Mouse (Mus musculus): ENCODE data around the gene Psme2b. TPM values are rescaled to one million over a fixed set of nuclear protein-coding genes. Genes with fewer than 3 reads are reported as not detected.
A peak's percentile ranks its signal among the peaks of the same experiment; 100 is the strongest.
"Not testable (repeated sequence)": the region's sequence is repeated elsewhere in the genome, so short reads cannot be mapped to it uniquely, and the experiment has no call there.

The Psme2b gene
- polyA plus RNA-seq (2017; shearing (Covaris generic)): 100 to 1,000 TPM; 181 to 259 (median 225) TPM

DNA sequence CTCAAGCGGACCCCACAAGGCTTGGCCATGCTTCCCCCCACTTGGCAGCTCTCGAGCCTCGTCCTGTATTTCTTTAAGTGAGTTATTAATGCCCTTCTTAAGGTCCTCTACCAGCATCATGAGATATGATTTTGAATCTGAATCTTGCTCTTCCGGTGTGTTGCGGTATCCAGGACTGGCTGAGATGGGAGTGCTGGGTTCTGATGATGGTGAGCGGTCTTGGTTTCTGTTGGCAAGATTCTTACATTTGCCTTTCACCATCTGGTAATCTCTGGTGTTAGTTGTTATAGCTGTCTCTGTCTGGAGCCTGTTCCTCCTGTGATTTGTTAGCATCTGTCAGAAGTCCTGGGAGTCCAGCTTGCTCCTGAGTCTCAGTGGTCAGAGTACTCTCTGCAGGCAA, at the start of gene Psme2b:
Gene Psme2b, minus strand, starts transcription at position 101 of the 400 bp plus-strand sequence.
- ATAC-seq: not testable (repeated sequence)

DNA sequence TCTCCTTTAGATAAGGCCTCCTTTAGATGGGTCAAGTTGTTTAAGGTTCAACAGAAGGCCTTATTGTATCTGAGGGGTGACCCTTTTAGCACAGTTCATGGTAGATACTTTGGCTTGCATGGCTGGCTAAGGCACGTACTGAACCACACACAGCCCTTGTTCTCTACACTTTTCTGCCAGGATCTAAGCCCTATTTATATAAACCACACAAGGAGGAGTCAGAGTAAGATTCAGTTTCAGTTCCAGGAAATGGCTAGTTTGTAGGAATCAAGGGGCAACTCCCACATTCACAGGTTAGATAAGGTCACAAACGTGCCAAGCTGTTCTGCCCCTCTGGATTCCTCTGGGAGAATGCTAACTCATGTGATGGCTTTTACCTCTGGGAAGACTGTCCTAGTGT, 48.0 kb upstream of the Psme2b start, which contains the start of gene Tgtp1:
Gene Tgtp1, minus strand, starts transcription at position 155 of the 400 bp plus-strand sequence.
- peak; percentile 55 for ATAC-seq

DNA sequence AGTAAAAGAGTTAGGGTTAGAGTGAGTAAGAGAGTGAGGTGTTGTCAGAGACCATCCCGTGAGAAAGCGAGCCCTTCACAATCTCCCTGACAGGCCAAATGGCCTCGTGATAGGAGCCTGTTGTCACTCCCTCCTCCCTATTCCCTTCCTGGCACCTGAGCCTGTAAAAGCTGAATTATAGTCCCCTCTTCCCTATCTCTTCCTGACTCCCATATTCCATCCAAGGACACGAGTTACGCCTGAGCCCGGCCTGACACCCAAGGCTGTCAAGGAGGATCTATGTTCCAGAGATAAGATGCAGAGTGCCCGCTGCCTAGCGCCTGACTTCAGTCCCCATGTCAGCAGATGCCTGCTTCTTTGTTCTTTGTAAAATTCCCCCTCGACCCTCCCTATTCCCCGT, 47.3 kb upstream of the Psme2b start:
- not testable (repeated sequence) for ATAC-seq

DNA sequence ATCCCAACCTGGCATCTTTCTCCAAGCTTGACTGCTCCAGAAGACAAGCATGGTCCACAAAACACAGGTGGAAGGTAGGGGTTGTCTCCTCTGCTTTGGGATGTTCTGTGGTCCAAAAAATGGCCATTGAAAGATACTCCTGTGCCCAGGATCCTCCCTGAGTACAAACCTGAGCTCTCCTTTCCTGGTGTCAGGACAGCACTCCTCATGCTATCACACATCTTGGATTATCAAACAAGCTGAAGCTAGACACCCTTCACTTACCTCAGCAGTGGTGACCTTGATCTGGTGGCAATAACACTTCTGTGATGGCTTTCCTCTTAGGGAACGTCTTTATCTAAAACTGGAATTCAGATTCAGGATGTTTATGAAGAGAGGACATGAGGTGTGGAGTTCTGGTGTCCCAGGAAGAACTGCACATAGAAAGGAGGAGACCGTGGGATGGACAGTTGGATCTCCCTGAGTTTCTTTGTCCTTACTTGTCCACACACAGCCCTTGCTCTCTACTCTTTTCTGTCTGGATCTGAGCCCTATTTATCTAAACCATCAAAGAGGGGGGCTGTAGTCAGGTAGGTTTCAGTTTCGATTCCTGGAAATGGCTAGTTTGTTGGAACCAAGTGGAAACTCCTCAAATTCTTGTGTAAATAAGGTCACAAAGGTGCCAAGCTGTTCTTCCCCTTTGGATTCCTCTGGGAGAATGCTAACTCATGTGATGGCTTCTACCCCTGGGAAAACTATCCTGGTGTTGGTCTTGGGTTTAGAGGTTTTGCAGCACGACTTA, 45.9 kb upstream of the Psme2b start, which contains the start of gene Gm12185:
Gene Gm12185, minus strand, starts transcription at position 487 of the 781 bp plus-strand sequence.
- not testable (repeated sequence) for ATAC-seq

DNA sequence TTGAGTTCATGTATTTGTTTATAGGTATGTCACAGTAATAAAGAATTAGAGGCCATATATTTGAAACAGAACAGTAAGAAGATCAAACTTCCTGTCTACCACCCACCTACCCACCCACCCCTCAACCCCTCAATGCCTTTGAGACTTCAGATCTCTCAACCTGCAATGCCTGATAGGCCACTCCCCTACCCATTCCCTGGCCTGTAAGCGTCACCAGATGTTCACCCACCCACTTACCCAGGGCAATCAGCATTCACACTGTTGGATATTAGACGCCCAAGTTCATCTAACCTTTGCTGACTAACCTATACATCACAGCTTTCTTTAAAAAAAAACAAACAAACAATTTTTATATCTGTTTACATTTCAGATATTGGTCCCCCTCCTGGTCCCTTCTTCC, 44.0 kb upstream of the Psme2b start:
- ATAC-seq: peak; percentile 60

DNA sequence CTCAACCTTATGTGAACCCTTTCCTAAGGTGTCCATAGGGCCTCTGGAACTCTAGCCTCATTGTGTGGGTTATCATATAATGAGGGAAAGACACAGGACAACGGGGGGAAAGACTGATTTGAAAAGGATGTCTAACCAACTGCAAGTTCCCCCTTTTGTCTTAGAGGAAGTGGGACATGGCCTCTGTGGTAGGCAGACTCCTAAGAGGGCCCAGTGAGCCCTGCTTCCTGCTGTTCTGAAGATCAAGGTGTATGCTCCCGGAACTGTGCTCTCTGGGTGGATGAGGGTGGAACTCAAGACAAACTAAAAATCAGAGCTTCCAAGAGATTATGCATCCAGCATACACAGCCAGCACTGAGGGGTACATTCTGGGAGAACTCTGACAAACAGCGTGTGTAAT, 42.2 kb upstream of the Psme2b start:
- peak; percentile 45 for ATAC-seq

DNA sequence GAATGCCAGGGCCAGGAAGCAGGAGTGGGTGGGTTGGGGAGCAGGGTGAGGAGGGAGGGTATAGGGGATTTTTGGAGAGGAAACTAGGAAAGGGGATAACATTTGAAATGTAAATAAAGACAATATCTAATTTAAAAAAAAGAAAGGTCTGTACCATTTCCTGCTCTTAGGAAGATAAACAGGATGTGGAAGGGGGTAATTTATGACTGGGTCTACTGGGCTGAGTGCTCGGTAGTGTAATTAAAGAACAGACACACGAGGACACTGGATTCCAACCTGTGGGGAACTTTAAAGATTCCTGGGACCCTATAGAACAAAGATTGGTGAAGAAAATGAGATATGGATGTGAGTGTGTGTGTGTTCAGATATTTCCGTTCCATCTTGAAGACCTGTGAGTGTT, 36.9 kb upstream of the Psme2b start:
- peak; percentile 55 for ATAC-seq

DNA sequence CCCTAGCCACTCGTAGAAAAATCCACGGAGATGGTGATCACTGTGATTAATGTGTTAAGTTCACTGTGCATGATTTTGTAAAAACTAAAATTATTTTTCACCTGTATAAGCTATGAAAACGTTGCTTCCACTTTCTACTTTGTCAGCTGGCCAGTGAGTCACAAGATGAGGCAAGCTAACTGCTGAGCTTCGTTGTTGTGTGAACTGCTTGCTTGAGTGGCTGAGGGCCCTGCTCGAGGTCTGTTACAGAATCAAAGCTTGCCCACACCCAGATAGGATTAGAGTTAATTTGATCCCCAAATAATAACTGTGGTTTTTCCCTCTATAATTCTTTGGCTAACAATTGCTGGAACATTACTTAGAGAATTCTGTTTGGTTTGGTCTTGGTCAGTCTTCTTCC, 34.1 kb upstream of the Psme2b start:
- peak; percentile 17 for ATAC-seq

DNA sequence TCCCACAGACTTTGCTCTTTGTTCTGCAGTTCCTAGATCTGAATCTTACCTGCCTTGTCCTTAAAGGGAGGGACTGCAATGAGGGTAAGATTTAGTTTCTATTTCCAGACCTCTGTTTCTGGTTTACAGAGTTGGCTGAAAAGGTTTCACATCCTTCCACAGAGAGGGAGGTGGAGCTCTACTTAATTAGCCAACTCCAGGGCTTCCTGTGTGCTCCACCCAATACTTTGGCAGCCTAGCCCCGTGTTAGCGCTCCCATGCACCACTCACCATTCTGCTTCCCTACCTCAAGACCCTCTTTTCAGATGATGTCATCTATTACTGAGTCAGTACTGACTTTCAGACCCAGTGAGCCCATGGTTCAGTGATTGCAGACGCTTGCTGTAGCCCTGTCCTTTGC, 33.3 kb upstream of the Psme2b start, which contains the start of gene 9930111J21Rik1:
Gene 9930111J21Rik1, minus strand, starts transcription at position 148 of the 400 bp plus-strand sequence.
- peak; percentile 78 for ATAC-seq

DNA sequence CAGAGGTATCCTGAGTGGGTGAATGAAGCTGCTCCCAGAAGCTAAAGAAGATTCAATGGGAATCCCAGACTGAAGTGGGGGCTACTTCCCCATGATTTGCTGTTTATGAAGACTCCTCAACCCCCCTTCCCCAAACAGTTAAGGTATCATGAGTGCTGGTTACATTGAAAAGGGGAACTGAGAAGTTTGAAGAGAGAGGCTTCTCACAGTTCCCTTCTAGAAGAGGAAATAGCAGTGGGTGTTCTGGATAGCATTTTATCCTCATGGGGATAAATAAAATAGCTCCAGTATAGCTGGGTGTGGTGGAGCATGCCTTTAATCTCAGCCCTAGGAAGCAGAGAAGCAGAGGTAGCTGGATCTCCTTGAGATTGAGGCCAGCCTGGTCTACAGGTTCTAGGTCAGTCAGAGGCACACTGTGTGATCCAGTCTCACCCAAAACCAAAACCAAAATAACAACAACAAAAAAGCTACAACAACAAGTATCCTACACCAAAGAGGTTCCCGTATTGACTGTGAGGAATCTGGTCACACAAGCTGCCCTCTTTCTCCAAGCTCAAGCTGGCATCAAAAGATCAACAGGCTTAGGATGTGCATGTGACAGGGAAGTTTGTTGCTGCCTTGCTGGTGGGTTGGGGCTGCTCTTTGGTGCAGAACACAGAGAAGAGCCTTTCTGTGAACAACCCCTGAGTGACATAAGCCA, 32.4 kb upstream of the Psme2b start, which contains the start of gene Olfr56:
Gene Olfr56, plus strand, starts transcription at position 650 of the 700 bp plus-strand sequence.
- ATAC-seq: not testable (repeated sequence)

DNA sequence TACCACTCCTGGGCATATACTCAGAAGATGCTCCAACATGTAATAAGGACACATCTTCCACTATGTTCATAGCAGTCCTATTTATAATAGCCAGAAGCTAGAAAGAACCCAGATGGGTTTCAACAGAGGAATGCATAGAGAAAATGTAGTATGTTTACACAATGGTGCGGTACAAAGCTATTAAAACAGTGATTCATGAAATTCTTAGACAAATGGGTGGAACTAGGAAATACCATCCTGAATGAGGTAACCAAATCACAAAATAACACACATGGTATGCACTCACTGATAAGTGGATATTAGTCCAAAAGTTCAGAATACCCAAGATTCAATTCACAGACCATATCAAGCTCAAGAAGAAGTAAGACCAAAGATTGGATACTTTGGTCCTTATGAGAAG, 28.7 kb upstream of the Psme2b start:
- not testable (repeated sequence) for ATAC-seq

DNA sequence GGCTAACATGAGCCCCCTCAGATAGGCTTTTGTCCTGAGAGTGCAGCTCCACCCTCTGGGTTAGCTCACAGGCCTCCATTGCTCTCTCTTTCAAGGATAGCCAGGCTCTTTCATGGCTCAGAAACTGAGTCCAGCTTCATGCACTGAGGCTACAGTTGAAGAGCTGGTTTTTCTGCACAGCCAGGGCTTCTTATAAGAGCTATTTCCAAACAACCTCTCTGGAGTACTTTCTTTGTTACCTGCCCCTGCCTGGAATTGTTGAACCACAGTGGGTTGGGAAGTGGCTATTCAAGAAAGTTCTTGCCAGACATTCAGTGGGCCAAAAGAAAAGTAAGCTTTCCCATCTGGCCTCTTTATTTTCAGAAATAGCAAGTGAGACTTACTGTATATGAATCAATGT, 6.7 kb downstream of the Psme2b start:
- ATAC-seq: not testable (repeated sequence)

DNA sequence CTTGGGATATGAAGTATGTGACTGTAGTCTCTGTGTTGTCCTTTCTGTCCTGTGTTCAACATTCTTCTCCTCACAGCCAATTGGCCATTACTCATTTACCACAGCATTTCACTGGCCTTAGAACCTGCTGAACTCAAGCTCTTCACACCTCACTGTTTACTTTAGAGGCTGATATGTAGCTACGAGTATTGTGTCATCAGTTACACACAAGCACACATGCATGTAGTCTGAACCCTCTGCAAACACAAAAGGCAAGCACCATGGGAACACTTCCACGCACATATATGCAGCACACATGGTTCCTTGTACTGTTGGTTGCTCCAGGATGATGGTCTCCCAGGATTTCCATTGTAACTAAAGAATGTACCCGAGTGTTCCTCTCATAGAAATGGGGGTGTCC, 10.7 kb downstream of the Psme2b start:
- ATAC-seq: not testable (repeated sequence)

DNA sequence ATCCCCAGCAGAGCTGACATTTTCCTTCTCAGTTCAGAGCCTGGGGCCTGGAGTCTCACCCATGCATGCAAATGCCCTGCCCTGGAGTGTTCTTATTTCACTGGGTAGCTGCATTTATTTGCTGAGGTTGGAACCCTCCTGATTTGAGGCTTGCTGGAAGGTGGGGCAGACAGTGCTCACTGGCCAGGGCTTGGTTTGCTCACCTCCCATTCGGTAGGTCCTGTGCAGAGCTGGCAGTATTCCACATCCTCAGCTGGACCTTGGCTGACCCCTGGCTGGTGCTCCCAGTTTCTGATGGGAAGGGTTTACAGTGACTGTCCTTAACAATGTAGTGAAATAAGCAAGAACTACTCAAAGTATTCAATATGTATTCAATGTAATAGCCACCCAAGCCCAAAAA, 12.1 kb downstream of the Psme2b start:
- ATAC-seq: peak; percentile 32

DNA sequence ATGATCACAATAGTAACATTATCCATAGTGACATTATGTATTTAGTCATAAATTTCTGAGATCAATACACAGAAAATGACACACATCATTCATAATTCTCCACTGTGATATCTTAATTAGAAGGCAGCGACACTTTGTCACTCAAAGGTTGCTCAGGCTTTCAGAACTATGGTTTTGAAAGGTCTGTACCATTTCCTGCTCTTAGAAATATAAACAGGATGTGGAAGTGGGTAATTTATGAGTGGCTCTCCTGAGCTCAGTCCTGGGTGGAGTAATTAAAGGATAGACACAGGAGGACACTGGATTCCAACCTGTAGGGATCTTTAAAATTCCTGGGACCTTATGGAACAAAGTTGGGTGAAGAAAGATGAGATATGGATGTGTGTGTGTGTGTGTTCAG, 12.6 kb downstream of the Psme2b start:
- ATAC-seq: peak; percentile 93

DNA sequence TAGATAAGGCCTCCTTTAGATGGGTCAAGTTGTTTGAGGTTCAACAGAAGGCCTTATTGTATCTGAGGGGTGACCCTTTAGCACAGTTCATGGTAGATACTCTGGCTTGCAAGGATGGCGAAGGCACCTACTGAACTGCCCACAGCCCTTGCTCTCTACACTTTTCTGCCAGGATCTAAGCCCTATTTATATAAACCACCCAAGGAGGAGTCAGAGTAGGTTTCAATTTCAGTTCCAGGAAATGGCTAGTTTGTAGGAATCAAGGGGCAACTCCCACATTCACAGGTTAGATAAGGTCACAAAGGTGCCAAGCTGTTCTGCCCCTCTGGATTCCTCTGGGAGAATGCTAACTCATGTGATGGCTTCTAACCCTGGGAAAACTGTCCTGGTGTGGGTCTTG, 17.9 kb downstream of the Psme2b start:
- peak; percentile 47 for ATAC-seq

DNA sequence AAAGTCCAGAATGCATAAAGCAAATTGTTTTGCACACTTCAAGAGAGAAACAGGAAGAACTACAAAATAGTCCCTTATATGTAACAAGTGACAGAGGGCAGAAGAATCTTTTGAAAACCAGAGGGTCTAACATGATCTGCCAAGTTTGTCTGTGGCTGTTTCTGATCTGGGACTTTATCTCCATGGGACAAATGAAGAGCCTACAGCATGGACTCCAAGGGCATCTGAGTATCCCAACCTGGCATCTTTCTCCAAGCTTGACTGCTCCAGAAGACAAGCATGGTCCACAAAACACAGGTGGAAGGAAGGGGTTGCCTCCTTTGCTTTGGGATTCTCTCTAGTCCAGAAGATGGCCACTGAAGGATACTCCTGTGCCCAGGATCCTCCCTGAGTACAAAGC, 19.6 kb downstream of the Psme2b start:
- not testable (repeated sequence) for ATAC-seq

DNA sequence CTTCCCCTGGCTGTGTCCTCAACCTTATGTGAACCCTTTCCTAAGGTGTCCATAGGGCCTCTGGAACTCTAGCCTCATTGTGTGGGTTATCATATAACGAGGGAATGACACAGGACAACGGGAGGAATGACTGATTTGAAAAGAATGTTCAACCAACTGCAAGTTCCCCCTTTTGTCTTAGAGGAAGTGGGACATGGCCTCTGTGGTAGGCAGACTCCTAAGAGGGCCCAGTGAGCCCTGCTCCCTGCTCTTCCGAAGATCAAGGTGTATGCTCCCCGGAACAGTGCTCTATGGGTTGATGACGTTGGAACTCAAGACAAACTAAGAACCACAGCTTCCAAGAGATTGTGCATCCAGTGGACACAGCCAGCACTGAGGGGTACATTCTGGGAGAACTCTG, 22.2 kb downstream of the Psme2b start:
- ATAC-seq: not testable (repeated sequence)

DNA sequence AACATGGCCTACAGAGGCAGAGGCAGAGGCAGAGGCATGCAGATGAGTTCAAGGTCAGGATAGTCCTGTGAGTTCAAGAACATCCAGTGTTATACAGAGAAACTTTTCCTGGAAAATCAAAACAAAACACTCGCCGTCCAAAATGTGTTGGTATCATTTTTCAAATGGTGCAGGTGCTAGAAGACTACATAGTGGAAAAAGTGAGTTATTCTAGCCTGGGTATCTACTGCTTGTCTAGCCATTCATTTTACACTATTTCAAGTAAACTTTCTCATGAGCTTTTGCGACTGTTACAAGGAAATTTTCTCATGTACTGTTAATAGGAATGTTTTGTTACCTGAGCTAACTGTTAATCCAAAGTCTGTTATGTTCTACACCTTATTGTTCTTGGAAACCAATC, 27.6 kb downstream of the Psme2b start:
- no peak for ATAC-seq

DNA sequence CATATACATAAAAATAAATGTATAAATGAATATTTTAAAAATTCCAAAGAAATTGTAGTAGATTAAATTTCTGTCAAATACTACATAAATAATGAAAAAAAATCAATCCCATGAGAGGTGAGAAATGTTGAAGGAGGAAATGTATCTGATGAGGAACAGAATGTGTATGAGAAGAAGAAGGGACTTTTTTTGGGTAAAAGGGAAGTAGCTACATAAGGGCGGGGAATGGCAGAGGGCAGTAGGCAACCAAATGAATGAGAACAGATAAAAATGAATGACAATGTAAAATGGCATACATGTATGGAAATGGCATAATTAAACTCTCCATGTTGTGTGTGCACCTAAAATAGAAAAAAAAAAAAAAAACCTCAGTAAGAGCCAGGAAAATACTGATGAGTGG, 32.4 kb downstream of the Psme2b start:
- ATAC-seq: no peak

DNA sequence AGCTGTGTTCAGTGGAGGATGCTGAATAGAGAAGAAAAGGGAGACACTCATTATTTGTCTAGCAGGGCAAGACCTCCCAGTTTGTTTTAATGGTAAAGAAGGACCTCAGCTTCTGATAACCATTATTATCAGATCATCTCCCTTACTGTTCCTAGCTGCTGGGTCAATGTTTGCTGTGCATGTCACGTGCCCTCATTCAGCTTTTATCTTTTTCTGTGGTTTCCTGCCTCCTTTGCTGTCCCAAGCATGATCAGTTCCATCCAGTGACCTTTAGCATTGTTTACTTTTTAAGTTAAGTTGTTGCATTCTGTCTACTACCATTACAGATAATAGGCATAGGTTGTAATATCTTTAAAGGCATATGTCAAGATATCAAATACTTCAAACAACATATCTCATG, 37.5 kb downstream of the Psme2b start:
- ATAC-seq: no peak

DNA sequence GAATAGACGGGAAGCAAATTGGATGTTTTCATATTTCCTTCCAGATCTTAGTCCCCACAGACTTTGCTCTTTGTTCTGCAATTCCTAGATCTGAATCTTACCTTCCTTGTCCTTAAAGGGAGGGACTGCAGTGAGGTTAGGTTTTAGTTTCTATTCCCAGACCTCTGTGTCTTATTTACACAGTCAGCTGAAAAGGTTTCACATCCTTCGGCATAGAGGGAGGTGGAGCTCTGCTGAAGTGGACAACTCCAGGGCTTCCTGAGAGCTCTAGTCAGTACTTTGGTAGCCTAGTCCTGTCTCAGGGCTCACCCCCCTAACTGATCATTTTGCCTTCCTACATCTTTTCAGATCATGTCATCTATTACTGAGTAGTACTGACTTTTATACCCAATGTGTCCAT, 44.0 kb downstream of the Psme2b start, which contains the start of gene Gm5431:
Gene Gm5431, minus strand, starts transcription at position 194 of the 400 bp plus-strand sequence.
- ATAC-seq: no peak

DNA sequence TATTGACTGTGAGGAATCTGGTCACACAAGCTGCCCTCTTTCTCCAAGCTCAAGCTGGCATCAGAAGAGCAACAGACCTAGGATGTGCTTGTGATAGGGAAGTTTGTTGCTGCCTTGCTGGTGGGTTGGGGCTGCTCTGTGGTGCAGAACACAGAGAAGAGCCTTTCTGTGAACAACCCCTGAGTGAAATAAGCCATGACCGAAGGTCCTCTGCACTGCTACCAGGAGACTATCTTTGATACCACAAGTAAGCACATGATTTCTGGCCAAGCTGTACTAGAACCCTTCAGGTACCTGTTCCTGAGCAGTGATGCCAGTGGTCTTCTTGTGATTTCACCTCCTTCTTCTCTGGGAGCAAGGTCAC, 44.4 kb downstream of the Psme2b start:
- not testable (repeated sequence) for ATAC-seq

Measured in inflammation-experienced regulatory T-cells, adult 6 months (primary cell).